Mouse (Mus musculus): Measurements from ENCODE around the gene Ndrg4. TPM values are rescaled to one million over a fixed set of nuclear protein-coding genes. Genes with fewer than 3 reads are reported as not detected.

The Ndrg4 gene
- polyA plus RNA-seq, 1 experiment from 2014 or later, result 23.7 TPM

DNA sequence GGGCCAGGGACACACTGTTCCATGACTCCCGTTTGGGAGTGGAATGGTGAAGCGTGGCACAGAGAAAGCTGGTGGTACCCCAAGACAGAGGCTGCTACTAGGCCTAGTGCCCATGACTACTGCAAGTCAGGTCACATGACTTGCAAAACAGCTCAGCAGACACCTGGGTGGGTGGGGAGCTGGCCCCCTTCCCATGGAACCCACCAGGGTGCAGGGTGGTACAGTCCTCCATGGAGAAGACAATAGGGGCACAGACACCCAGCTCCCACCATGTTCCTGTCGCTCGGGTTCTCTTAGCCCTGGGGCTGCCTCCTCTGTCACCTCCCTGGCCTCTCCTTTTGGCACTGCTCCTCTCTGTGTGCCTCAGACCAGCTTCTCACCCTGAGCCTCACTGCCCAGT, 25.0 kb downstream of the Ndrg4 start:
- 74% methylated on average over 4 of the region's 4 CpGs for WGBS
- Histone ChIP-seq H3K9me3 (ENCODE audit: low read length) (no peaks in the 10 kb centered on the region), H3K4me2 (replicated peaks; ENCODE audit: low read depth, low read length) (no peak overlapping the region), H3K4me1 (ENCODE audit: insufficient read depth, low read length) (peaks cover 11% of the 10 kb centered on the region; the same call in 1 of the 2 replicates), H3K4me3 (ENCODE audit: low read length) (no peak overlapping the region), H3K27ac (ENCODE audit: low read length) (no peak overlapping the region), H3K9ac (replicated peaks; ENCODE audit: low read length) (no peak overlapping the region), H3K27me3 (ENCODE audit: insufficient read depth, low read length) (peaks cover 13% of the 10 kb centered on the region), H3K36me3 (ENCODE audit: insufficient read depth, low read length) (no peaks in the 10 kb centered on the region)
- ATAC-seq (ENCODE audit: low FRiP score, low TSS enrichment), result no peak

DNA sequence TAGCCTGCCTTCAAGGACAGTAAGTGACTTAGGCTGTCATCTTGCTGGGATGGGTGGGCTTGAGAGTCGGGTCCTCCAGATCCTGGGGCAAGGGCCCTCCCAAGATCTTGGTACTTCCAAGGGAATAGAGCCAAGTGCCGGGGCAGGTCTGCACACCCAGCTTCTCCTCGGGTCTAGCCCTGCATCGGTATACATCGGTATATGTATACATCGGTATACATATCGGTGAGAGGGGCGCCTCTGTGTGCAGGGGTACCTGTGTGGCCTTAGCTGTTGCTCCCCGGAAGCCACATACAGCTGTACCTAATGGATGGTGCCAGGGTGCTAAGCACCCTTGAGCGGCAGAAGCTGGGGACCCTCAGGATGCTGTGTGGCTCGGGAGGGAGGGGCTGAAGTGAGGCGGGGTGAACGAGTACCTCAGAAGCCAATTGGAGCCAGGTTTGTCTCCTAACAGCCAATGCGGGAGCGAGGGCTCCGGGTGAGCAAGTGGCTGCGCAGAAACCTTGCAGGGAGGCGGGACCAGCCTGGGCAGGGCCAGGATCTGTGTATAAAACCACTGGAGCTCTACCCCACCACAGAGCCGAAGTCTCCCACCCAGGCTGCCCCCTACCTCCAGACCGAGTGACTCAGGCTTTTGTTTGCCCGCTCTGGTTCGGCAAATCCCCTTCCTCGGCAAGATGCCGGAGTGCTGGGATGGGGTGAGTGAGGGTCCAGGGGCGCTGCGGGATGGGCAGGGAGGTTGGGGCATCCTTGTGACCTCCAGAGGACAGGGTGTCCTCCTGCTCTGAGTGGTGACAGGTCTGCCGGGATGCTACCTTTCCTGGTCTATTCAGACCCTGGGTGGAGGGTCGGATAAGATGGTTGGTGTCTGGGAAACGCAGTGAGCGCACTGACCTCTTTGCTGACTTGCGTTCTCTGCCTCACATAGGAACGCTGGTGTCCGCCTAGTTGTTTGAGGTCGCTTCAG, 26.0 kb downstream of the Ndrg4 start:
- H3K9ac ChIP-seq (replicated peaks; ENCODE audit: low read length), result peak overlapping the region; percentile 64

DNA sequence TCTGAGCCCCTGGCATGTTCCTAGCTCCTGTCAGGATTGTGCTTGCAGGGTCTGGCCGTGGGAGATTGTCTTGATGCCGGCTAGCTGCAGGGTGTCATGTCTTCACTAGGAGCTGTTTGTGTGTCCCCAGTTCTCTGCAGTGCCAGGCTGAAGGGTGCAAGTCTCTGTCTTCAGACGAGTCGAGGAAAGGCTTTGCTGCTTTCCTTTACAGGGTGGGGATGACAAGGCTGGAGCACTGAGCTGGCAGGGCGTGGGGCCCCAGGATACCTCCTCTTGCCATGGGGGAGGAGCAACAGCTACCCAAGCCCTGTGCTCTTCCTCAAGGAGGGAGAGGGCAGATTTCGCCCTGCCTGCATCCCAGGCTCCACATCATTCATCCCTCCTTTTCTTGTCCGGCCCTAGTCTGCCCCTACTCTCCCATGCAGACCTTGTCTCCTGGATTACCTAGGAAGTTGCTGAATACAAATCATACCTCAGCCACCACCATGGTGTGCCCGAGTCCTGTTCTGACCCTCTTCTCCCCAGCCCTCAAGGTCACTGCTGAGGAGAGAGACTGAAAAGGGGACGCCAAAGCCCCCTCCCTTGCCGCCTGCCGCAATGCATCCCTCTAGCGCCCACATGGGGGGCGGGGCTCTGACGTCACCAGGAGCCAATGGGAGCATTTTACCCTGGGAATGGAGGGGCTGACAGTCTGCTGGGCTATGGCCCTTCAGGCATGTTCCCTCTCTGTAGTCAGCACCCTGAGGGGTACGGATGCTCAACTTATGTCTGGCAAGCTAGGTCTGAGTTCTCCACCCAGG, 26.9 kb downstream of the Ndrg4 start:
- Histone ChIP-seq H3K4me1 (ENCODE audit: insufficient read depth, low read length) (peaks cover 11% of the 10 kb centered on the region; the same call in 1 of the 2 replicates), H3K27ac (ENCODE audit: low read length) (no peak overlapping the region), H3K36me3 (ENCODE audit: insufficient read depth, low read length) (no peaks in the 10 kb centered on the region), H3K9me3 (ENCODE audit: low read length) (no peaks in the 10 kb centered on the region), H3K4me2 (replicated peaks; ENCODE audit: low read depth, low read length) (peak overlapping the region; percentile 73), H3K27me3 (ENCODE audit: insufficient read depth, low read length) (peaks cover 4% of the 10 kb centered on the region; the same call in 1 of the 2 replicates), H3K4me3 (ENCODE audit: low read length) (peak overlapping the region; percentile 55), H3K9ac (replicated peaks; ENCODE audit: low read length) (peak overlapping the region; percentile 64)
- ATAC-seq (ENCODE audit: low FRiP score, low TSS enrichment), result peak; percentile 26
- 3% methylated on average over 15 of the region's 15 CpGs for WGBS

More for the DNA sequence above, 26.0 kb downstream of the Ndrg4 start:
- Histone ChIP-seq H3K27ac (ENCODE audit: low read length) (no peak overlapping the region), H3K36me3 (ENCODE audit: insufficient read depth, low read length) (no peaks in the 10 kb centered on the region), H3K9me3 (ENCODE audit: low read length) (no peaks in the 10 kb centered on the region), H3K4me3 (ENCODE audit: low read length) (peak overlapping the region; percentile 55), H3K4me1 (ENCODE audit: insufficient read depth, low read length) (peaks cover 11% of the 10 kb centered on the region; the same call in 1 of the 2 replicates), H3K4me2 (replicated peaks; ENCODE audit: low read depth, low read length) (peak overlapping the region; percentile 73), H3K27me3 (ENCODE audit: insufficient read depth, low read length) (peaks cover 8% of the 10 kb centered on the region)
- ATAC-seq (ENCODE audit: low FRiP score, low TSS enrichment), result peak; percentile 95
- 3% methylated on average over 34 of the region's 34 CpGs for WGBS

DNA sequence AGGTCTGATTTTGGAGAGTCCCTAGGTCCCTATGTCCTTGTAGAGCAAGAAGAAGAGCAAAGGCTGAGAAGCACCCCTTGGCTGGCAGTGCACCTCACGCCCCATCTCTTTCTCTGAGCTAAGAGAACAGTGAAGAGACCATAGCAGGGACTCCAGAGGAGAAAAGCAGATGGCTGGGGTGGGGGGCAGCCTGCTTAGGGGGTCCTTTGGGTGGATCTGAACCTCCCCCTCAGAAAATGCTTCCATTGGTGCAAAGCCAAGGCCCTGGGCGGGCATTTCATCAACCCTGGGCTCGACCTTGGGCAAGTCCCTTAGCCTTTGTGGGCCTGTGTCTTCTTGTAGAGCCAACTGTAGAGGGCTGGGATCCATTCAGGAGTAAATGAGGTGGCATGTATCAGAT, 27.8 kb downstream of the Ndrg4 start:
- Histone ChIP-seq H3K36me3 (ENCODE audit: insufficient read depth, low read length) (no peaks in the 10 kb centered on the region), H3K4me3 (ENCODE audit: low read length) (no peak overlapping the region), H3K4me2 (replicated peaks; ENCODE audit: low read depth, low read length) (no peak overlapping the region), H3K27me3 (ENCODE audit: insufficient read depth, low read length) (peaks cover 4% of the 10 kb centered on the region; the same call in 1 of the 2 replicates), H3K9ac (replicated peaks; ENCODE audit: low read length) (no peak overlapping the region), H3K27ac (ENCODE audit: low read length) (no peak overlapping the region), H3K9me3 (ENCODE audit: low read length) (no peaks in the 10 kb centered on the region), H3K4me1 (ENCODE audit: insufficient read depth, low read length) (peaks cover 11% of the 10 kb centered on the region; the same call in 1 of the 2 replicates)
- no peak for ATAC-seq (ENCODE audit: low FRiP score, low TSS enrichment)
- 86% methylated on average over 3 of the region's 3 CpGs for WGBS

DNA sequence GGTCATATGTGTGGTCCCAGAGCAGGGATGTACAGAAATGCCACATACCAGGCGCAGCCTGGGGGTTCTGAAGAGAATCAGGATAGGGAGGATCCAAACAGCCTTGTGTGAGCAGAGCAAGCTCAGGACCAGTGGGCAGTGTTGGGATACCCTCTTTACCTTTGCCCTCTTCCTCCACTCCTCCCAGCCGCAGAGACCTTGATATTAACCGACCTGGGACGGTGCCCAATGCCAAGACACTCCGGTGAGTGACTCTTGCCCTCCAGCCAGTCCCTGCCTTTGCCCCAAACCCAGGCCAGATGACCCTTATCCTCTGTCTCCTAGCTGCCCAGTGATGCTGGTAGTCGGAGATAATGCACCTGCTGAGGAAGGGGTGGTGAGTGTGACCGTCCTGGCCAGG, 32.8 kb downstream of the Ndrg4 start:
- H3K4me3 ChIP-seq (ENCODE audit: low read length), result no peak overlapping the region
- WGBS, result 79% methylated on average over 7 of the region's 7 CpGs
- no peak for ATAC-seq (ENCODE audit: low FRiP score, low TSS enrichment)
- no peaks in the 10 kb centered on the region for H3K4me1 ChIP-seq (ENCODE audit: insufficient read depth, low read length)
- H3K27me3 ChIP-seq (ENCODE audit: insufficient read depth, low read length), result no peaks in the 10 kb centered on the region
- H3K4me2 ChIP-seq (replicated peaks; ENCODE audit: low read depth, low read length), result no peak overlapping the region
- H3K36me3 ChIP-seq (ENCODE audit: insufficient read depth, low read length), result no peaks in the 10 kb centered on the region
- H3K27ac ChIP-seq (ENCODE audit: low read length), result no peak overlapping the region
- H3K9ac ChIP-seq (replicated peaks; ENCODE audit: low read length), result no peak overlapping the region
- no peaks in the 10 kb centered on the region for H3K9me3 ChIP-seq (ENCODE audit: low read length)

DNA sequence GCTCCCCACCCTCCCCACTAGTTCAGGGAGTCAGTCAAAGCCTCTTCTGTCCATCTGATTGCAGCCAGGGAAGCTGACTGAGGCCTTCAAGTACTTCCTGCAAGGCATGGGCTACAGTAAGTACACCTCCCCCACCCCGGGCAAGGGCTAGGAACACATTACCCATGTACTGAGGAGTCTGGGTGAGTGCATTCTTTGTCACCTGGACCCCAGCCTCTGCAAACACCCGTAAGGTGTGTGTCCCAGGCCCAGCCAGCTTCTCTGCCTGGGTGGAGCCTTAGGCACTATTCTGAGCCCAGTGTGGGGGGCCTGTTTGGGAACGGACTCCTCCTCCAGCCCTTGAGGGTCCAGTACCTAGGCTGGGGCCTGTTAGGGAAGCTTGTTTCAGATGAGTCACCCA, 34.2 kb downstream of the Ndrg4 start:
- no peak overlapping the region for H3K27ac ChIP-seq (ENCODE audit: low read length)
- no peak overlapping the region for H3K4me2 ChIP-seq (replicated peaks; ENCODE audit: low read depth, low read length)
- no peaks in the 10 kb centered on the region for H3K36me3 ChIP-seq (ENCODE audit: insufficient read depth, low read length)
- ATAC-seq (ENCODE audit: low FRiP score, low TSS enrichment), result no peak
- WGBS, result 64% methylated on average over 3 of the region's 3 CpGs
- H3K4me3 ChIP-seq (ENCODE audit: low read length), result no peak overlapping the region
- H3K9me3 ChIP-seq (ENCODE audit: low read length), result no peaks in the 10 kb centered on the region
- no peaks in the 10 kb centered on the region for H3K27me3 ChIP-seq (ENCODE audit: insufficient read depth, low read length)
- peaks cover 3% of the 10 kb centered on the region; the same call in 1 of the 2 replicates for H3K4me1 ChIP-seq (ENCODE audit: insufficient read depth, low read length)
- H3K9ac ChIP-seq (replicated peaks; ENCODE audit: low read length), result no peak overlapping the region

DNA sequence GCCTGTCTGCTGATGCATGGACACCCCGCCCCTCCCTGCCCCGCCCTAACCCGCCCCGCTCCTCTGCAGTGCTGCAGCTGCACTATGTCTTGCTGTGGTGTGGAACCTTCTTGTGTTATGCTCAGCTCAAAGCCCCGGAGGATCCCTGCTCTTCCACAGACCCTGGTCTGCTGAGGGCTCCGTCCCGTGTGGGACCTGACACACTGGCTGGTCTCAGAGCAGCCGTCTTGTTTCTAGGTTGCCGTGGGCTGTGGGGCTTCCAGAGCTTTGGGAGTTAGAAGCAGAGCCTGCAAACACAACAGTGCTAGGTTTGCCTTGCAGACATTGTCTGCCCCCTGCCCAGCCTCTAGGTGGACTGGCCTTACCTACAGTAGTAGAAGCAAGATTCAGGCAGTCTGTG, 35.6 kb downstream of the Ndrg4 start:
- Histone ChIP-seq H3K27me3 (ENCODE audit: insufficient read depth, low read length) (no peaks in the 10 kb centered on the region), H3K9ac (replicated peaks; ENCODE audit: low read length) (no peak overlapping the region), H3K9me3 (ENCODE audit: low read length) (no peaks in the 10 kb centered on the region), H3K4me1 (ENCODE audit: insufficient read depth, low read length) (peaks cover 15% of the 10 kb centered on the region), H3K4me3 (ENCODE audit: low read length) (no peak overlapping the region), H3K4me2 (replicated peaks; ENCODE audit: low read depth, low read length) (no peak overlapping the region), H3K36me3 (ENCODE audit: insufficient read depth, low read length) (0 out of 2 replicates have a peak, but pooled peaks cover 3% of the 10 kb centered on the region), H3K27ac (ENCODE audit: low read length) (no peak overlapping the region)
- WGBS, result 81% methylated on average over 9 of the region's 9 CpGs
- no peak for ATAC-seq (ENCODE audit: low FRiP score, low TSS enrichment)

DNA sequence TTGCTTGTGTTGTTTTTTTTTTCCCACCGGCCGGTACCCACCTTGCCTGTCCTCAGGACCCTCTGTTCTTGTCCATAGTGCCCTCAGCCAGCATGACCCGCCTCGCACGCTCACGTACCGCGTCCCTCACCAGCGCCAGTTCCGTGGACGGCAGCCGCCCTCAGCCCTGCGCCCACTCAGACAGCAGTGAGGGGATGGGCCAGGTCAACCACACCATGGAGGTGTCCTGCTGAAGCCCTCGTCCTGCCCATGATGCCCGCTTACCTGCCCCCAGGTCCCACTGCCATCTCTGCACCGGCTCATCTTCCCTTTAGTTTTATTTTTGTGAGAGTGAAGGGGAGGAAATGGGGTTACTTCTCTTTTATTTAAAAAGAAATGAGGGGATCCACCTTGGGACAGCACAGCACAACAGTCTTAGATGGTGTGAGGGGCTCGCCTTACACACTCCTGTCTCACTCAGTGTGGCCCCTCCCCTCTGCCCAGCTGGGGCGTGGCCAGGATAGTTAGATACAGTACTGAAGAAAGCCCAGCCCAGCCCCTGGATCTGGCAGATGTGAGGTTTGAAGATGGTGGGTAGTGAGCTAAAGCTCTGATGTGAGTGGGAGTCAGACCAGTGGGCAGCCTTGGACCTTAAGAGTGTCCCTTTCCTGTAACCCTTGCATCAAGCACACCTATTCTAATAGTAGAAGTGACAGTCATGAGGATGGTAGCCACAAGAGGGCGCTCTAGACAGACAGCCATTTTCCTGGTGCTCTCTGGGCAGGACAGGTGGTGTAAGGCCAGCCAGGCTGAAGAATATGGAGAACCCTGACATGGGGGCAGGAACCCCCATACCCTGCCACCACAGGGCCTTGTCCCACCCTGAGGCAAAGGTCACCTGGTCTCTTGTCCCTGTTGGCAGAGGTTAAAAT, 36.6 kb downstream of the Ndrg4 start:
- Histone ChIP-seq H3K27me3 (ENCODE audit: insufficient read depth, low read length) (no peaks in the 10 kb centered on the region), H3K4me3 (ENCODE audit: low read length) (no peak overlapping the region), H3K36me3 (ENCODE audit: insufficient read depth, low read length) (peaks cover 12% of the 10 kb centered on the region), H3K9ac (replicated peaks; ENCODE audit: low read length) (no peak overlapping the region), H3K4me1 (ENCODE audit: insufficient read depth, low read length) (peaks cover 15% of the 10 kb centered on the region), H3K27ac (ENCODE audit: low read length) (no peak overlapping the region), H3K9me3 (ENCODE audit: low read length) (no peaks in the 10 kb centered on the region), H3K4me2 (replicated peaks; ENCODE audit: low read depth, low read length) (no peak overlapping the region)
- 0 out of 2 replicates have a peak, but pooled peaks have one; percentile 53 for ATAC-seq (ENCODE audit: low FRiP score, low TSS enrichment)
- WGBS, result 76% methylated on average over 19 of the region's 19 CpGs

DNA sequence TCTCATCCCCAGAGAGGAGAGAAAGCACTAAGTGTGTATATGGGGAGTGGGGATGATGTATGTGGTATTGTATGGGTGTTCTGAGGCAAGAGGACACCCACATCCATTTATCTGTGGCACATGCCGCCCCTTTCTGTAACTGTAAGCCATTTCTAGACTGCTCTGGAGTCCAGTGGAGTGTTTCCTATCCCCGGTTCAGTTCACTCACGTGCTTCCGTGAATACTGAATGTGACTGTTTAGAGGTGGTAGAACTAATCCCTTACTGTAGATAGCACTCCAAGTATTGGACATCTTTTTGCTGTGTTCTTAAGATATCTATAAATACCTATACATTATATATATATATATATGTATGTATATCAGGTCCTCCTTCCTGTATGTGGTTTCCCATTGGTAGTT, 37.6 kb downstream of the Ndrg4 start:
- Histone ChIP-seq H3K4me1 (ENCODE audit: insufficient read depth, low read length) (peaks cover 15% of the 10 kb centered on the region), H3K27ac (ENCODE audit: low read length) (no peak overlapping the region), H3K4me3 (ENCODE audit: low read length) (no peak overlapping the region), H3K9ac (replicated peaks; ENCODE audit: low read length) (no peak overlapping the region), H3K9me3 (ENCODE audit: low read length) (no peaks in the 10 kb centered on the region), H3K4me2 (replicated peaks; ENCODE audit: low read depth, low read length) (no peak overlapping the region), H3K36me3 (ENCODE audit: insufficient read depth, low read length) (peaks cover 21% of the 10 kb centered on the region), H3K27me3 (ENCODE audit: insufficient read depth, low read length) (no peaks in the 10 kb centered on the region)
- WGBS, result 95% methylated on average over 4 of the region's 4 CpGs
- no peak for ATAC-seq (ENCODE audit: low FRiP score, low TSS enrichment)

Measured in kidney, embryonic 16.5 days (tissue).